ENCODE assay signal across 8 mouse cellular contexts in the genomic region with DNA sequence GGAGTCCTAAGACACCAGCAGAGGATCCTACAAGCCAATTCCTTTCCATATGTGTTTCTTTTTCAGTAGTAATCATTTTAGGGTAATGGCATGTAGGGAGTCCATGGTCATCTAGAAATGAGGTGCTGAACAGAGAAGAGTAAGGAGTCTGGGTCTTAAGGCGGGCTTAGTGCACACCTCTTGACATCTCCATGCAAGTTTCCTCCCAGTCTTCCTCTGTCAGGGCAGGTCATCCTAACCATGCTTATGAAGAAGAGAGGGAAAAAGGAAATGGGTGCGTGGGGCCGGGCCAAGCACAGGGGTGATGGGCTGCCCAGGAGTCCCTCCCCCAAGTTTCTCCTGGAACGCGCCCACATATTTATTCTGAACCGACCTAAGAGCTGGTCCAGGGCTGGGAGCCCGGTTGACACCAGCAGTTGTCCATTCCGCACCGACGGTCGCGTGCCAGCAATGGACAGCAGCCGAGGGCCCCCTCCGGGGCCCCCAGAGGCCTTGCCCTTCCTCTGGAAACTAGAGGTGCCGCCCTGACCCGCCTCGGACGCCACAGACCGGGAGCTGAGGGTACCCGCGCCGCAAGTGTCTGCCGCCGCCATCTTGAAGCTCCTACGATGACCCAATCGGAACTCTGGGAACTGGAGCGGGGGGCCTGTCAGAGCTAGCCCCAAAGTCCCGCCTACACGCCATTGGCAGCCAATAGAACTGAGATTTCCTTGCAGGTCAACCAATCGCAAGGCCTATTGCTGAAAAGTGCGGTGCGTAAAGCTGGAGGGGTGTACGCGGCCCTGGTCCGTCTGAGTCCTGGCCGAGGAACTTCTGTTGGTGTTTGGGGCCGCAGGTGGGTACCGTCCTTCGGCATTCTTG. TPM values are rescaled to one million over a fixed set of nuclear protein-coding genes. Genes with fewer than 3 reads are reported as not detected.
DNase-seq lines count a peak whose midpoint lies in the region; ATAC-seq lines count a peak whose summit lies in the region.

A gene (minus strand): TSS at position 669 of the 861 bp plus-strand sequence.
A gene (plus strand): TSS at position 743 of the 861 bp plus-strand sequence.

- H3K27me3 ChIP-seq in forebrain, embryonic 14.5 days (replicated peaks; ENCODE audit: control insufficient read depth, insufficient read depth, low read length) = no peaks in the 10 kb centered on the region
- no peaks in the 10 kb centered on the region for H3K27me3 ChIP-seq in neural tube, embryonic 15.5 days (replicated peaks)

- no peaks in the 10 kb centered on the region for H3K9me3 ChIP-seq in forebrain, embryonic 14.5 days (replicated peaks; ENCODE audit: control insufficient read depth, low read length)
- no peaks in the 10 kb centered on the region for H3K9me3 ChIP-seq in neural tube, embryonic 15.5 days (replicated peaks)

- peak within 1 kb of the TSS; percentile 80 for H3K4me2 ChIP-seq in forebrain, embryonic 14.5 days (ENCODE audit: low read length)
- peak within 1 kb of the TSS; percentile 70 for H3K4me2 ChIP-seq in neural tube, embryonic 15.5 days

- H3K27ac ChIP-seq in forebrain, embryonic 14.5 days (ENCODE audit: low read depth, low read length) = no peak within 1 kb of the TSS; the same call in 1 of the 2 replicates
- peak within 1 kb of the TSS; percentile 71 for H3K27ac ChIP-seq in neural tube, embryonic 15.5 days (replicated peaks)

- no peaks in the 10 kb centered on the region for H3K36me3 ChIP-seq in forebrain, embryonic 14.5 days (ENCODE audit: control insufficient read depth, insufficient read depth, low read length)
- H3K36me3 ChIP-seq in neural tube, embryonic 15.5 days = no peaks in the 10 kb centered on the region

- ATAC-seq in forebrain, embryonic 14.5 days = peak; percentile 100
- peak; percentile 100 for ATAC-seq in neural tube, embryonic 15.5 days (ENCODE audit: low FRiP score)

- under 1% methylated on average over 39 of the region's 39 CpGs for WGBS in forebrain, embryonic 14.5 days
- WGBS in neural tube, embryonic 15.5 days = under 1% methylated on average over 39 of the region's 39 CpGs

- intact Hi-C loops in heart, postnatal 14 days (cut with DNase I) = no loop called here

- peaks cover 5% of the 10 kb centered on the region; the same call in 1 of the 2 replicates for H3K4me1 ChIP-seq in forebrain, embryonic 14.5 days (ENCODE audit: control insufficient read depth, insufficient read depth, low read length)
- peaks cover 12% of the 10 kb centered on the region for H3K4me1 ChIP-seq in neural tube, embryonic 15.5 days

- peak; percentile 96 for DNase-seq in ES-CJ7 (ENCODE audit: low read depth, low spot score)
- DNase-seq in cerebellum, adult 11 months = peak; percentile 97
- DNase-seq in forebrain, embryonic 14.5 days (ENCODE audit: low spot score) = peak; percentile 99
- peak; percentile 95 to 97 for DNase-seq in heart, postnatal 14 days
- peak; percentile 98 for DNase-seq in layer of hippocampus, adult 11-12 months (ENCODE audit: low spot score)
- peak; percentile 98 for DNase-seq in lung, adult 18-20 months
- peak; percentile 98 for DNase-seq in testis, postnatal 14 days (ENCODE audit: low spot score)

- H3K4me3 ChIP-seq in forebrain, embryonic 14.5 days (ENCODE audit: low read depth, low read length) = peak within 1 kb of the TSS; percentile 81
- H3K4me3 ChIP-seq in neural tube, embryonic 15.5 days (replicated peaks) = peak within 1 kb of the TSS; percentile 94

- peak within 1 kb of the TSS; percentile 88 for H3K9ac ChIP-seq in forebrain, embryonic 14.5 days (ENCODE audit: low read length)
- H3K9ac ChIP-seq in neural tube, embryonic 15.5 days (replicated peaks) = peak within 1 kb of the TSS; percentile 79

RNA-seq across cellular contexts. Expression of the first gene that starts in this region (rescaled TPM):
- polyA plus RNA-seq in forebrain, embryonic 14.5 days (2014; fragmentation: Nextera tagmentation; extraction: Ambion mirVana) = 45.5 and 48.3 TPM in 2 replicates
- 10 to 100 TPM; 12.3 to 12.4 TPM for total RNA-seq in heart, postnatal 14 days (2021)
- 38.1 and 40.0 TPM in 2 replicates for polyA plus RNA-seq in neural tube, embryonic 15.5 days (2015; fragmentation: Nextera tagmentation; extraction: Ambion mirVana)

RNA-seq across cellular contexts. Expression of the second gene that starts in this region (rescaled TPM):
- polyA plus RNA-seq in forebrain, embryonic 14.5 days (2014; fragmentation: Nextera tagmentation; extraction: Ambion mirVana) = 114 and 141 TPM in 2 replicates
- total RNA-seq in heart, postnatal 14 days (2021) = 10 to 100 TPM; 76.2 to 77.7 TPM
- 109 and 112 TPM in 2 replicates for polyA plus RNA-seq in neural tube, embryonic 15.5 days (2015; fragmentation: Nextera tagmentation; extraction: Ambion mirVana)
